8 mouse cellular contexts compared by ENCODE assay signal in genomic region chr9:57940861-57941638, GRCm38 (mm10). TPM values are rescaled to one million over a fixed set of nuclear protein-coding genes. Genes with fewer than 3 reads are reported as not detected.
DNase-seq lines count a peak whose midpoint lies in the region; ATAC-seq and TF ChIP-seq lines count a peak whose summit lies in the region.

No protein-coding gene starts in this region.

- peak overlapping the region; percentile 78 for H3K9ac ChIP-seq in forebrain, embryonic 15.5 days (replicated peaks)
- H3K9ac ChIP-seq in limb, embryonic 14.5 days (ENCODE audit: low read depth, low read length, severe bottlenecking): peak overlapping the region; percentile 66

- H3K27ac ChIP-seq in bone marrow, adult 2 months (ENCODE audit: control insufficient read depth, insufficient read depth, low read depth, low read length, poor library complexity): no peak overlapping the region
- peak overlapping the region; percentile 95 for H3K27ac ChIP-seq in forebrain, embryonic 15.5 days (replicated peaks)
- H3K27ac ChIP-seq in limb, embryonic 14.5 days (replicated peaks; ENCODE audit: low read depth, low read length): no peak overlapping the region
- no peak overlapping the region for H3K27ac ChIP-seq in small intestine, adult 2 months (ENCODE audit: insufficient read depth, low read depth, low read length)

- WGBS in bone marrow, adult 2 months: 11% methylated on average over 28 of the region's 28 CpGs
- 8% methylated on average over 28 of the region's 28 CpGs for WGBS in forebrain, embryonic 15.5 days
- 8% methylated on average over 26 of the region's 28 CpGs for WGBS in limb, embryonic 14.5 days
- 2% methylated on average over 28 of the region's 28 CpGs for WGBS in small intestine, adult 2 months

- no peak for TF ChIP-seq CTCF in bone marrow, adult 2 months (IDR thresholded peaks at IDR 0.05; ENCODE audit: control insufficient read depth, insufficient read depth, low read length)
- no peak for TF ChIP-seq CTCF in small intestine, adult 2 months (IDR thresholded peaks at IDR 0.05; ENCODE audit: extremely low read depth, insufficient read length, insufficient replicate concordance, low read depth, low read length)

- H3K4me3 ChIP-seq in bone marrow, adult 2 months (replicated peaks; ENCODE audit: control insufficient read depth, low read depth, low read length): peak overlapping the region; percentile 45
- H3K4me3 ChIP-seq in forebrain, embryonic 15.5 days: peak overlapping the region; percentile 61
- peak overlapping the region; percentile 63 for H3K4me3 ChIP-seq in limb, embryonic 14.5 days (replicated peaks; ENCODE audit: low read length)
- peak overlapping the region; percentile 90 for H3K4me3 ChIP-seq in small intestine, adult 2 months (ENCODE audit: low read depth, low read length)

- no peaks in the 10 kb centered on the region for H3K9me3 ChIP-seq in forebrain, embryonic 15.5 days
- no peaks in the 10 kb centered on the region for H3K9me3 ChIP-seq in limb, embryonic 14.5 days (ENCODE audit: control insufficient read depth, low read length)

- H3K4me1 ChIP-seq in bone marrow, adult 2 months (ENCODE audit: control insufficient read depth, insufficient read depth, low read length): no peaks in the 10 kb centered on the region; the same call in 1 of the 2 replicates
- peaks cover 73% of the 10 kb centered on the region for H3K4me1 ChIP-seq in forebrain, embryonic 15.5 days
- H3K4me1 ChIP-seq in limb, embryonic 14.5 days (ENCODE audit: control insufficient read depth, insufficient read depth, low read length): peaks cover 12% of the 10 kb centered on the region
- H3K4me1 ChIP-seq in small intestine, adult 2 months (ENCODE audit: control insufficient read depth, insufficient read depth, insufficient read length, low read length): peaks cover 21% of the 10 kb centered on the region

- no peaks in the 10 kb centered on the region for H3K36me3 ChIP-seq in forebrain, embryonic 15.5 days
- no peaks in the 10 kb centered on the region for H3K36me3 ChIP-seq in limb, embryonic 14.5 days (ENCODE audit: control insufficient read depth, insufficient read depth, low read length)
- no peaks in the 10 kb centered on the region for H3K36me3 ChIP-seq in small intestine, adult 2 months (ENCODE audit: control insufficient read depth, insufficient read depth, low read length)

- peak overlapping the region; percentile 64 for H3K4me2 ChIP-seq in forebrain, embryonic 15.5 days (replicated peaks)
- H3K4me2 ChIP-seq in limb, embryonic 14.5 days (replicated peaks; ENCODE audit: low read depth, low read length, severe bottlenecking): peak overlapping the region; percentile 97

- TF ChIP-seq POLR2A in bone marrow, adult 2 months (IDR thresholded peaks at IDR 0.05; ENCODE audit: borderline replicate concordance, control insufficient read depth, low read depth, low read length): no peak
- TF ChIP-seq POLR2A in limb, embryonic 14.5 days (IDR thresholded peaks at IDR 0.05; ENCODE audit: borderline replicate concordance, extremely low read depth, insufficient read depth, insufficient read length): no peak
- no peak for TF ChIP-seq POLR2A in small intestine, adult 2 months (IDR thresholded peaks at IDR 0.05; ENCODE audit: low read depth, low read length)

- H3K27me3 ChIP-seq in forebrain, embryonic 15.5 days: no peaks in the 10 kb centered on the region
- H3K27me3 ChIP-seq in limb, embryonic 14.5 days (ENCODE audit: control insufficient read depth, insufficient read depth, low read length): peaks cover 36% of the 10 kb centered on the region
- no peaks in the 10 kb centered on the region for H3K27me3 ChIP-seq in small intestine, adult 2 months (ENCODE audit: control insufficient read depth, insufficient read depth, low read length)

- peak; percentile 44 for DNase-seq in layer of hippocampus, adult 9-11 months
- DNase-seq in layer of hippocampus, adult 9-10 months (ENCODE audit: low spot score): no peak
- DNase-seq in limb, embryonic 14.5 days (ENCODE audit: low spot score): no peak
- DNase-seq in urinary bladder, adult 2 months (ENCODE audit: low spot score): no peak
- no peak for DNase-seq in kidney, postnatal 14 days

- peak; percentile 17 for ATAC-seq in forebrain, embryonic 15.5 days (replicated peaks)
- no peak for ATAC-seq in limb, embryonic 14.5 days (ENCODE audit: low FRiP score, low read depth)

RNA-seq across cellular contexts. Expression of gene Sema7a, which starts 1.1 kb away (rescaled TPM):
- polyA plus RNA-seq in bone marrow, adult 2 months (2011; ENCODE audit: insufficient read depth, insufficient read length, low replicate concordance, missing spikeins): 2.1 and 3.2 TPM in 2 replicates
- 3.4 and 3.6 TPM in 2 replicates for polyA plus RNA-seq in forebrain, embryonic 15.5 days (2015; fragmentation: Nextera tagmentation; extraction: Ambion mirVana)
- 7.4 and 9.4 TPM in 2 replicates for polyA plus RNA-seq in limb, embryonic 14.5 days (2012; rRNA removed)
- 0.57 and 1.1 TPM in 2 replicates for polyA plus RNA-seq in limb, embryonic 14.5 days (2014; fragmentation: Nextera tagmentation; extraction: Ambion mirVana)
- 12.9 and 52.6 TPM in 2 replicates for polyA plus RNA-seq in small intestine, adult 2 months (2012; rRNA removed)
- polyA plus RNA-seq in urinary bladder, adult 2 months (2012; rRNA removed): 13.6 and 14.8 TPM in 2 replicates

RNA-seq across cellular contexts. Expression of gene Ubl7, which starts 30.3 kb away (rescaled TPM):
- polyA plus RNA-seq in bone marrow, adult 2 months (2011; ENCODE audit: insufficient read depth, insufficient read length, low replicate concordance, missing spikeins): 19.2 and 35.9 TPM in 2 replicates
- polyA plus RNA-seq in forebrain, embryonic 15.5 days (2015; fragmentation: Nextera tagmentation; extraction: Ambion mirVana): 171 and 176 TPM in 2 replicates
- polyA plus RNA-seq in limb, embryonic 14.5 days (2012; rRNA removed): 76.7 and 112 TPM in 2 replicates
- polyA plus RNA-seq in limb, embryonic 14.5 days (2014; fragmentation: Nextera tagmentation; extraction: Ambion mirVana): 99.0 and 114 TPM in 2 replicates
- polyA plus RNA-seq in small intestine, adult 2 months (2012; rRNA removed): 62.4 and 146 TPM in 2 replicates
- 69.2 and 74.7 TPM in 2 replicates for polyA plus RNA-seq in urinary bladder, adult 2 months (2012; rRNA removed)
